Mouse (Mus musculus) layer of hippocampus, adult 6 months (tissue): Measurements from ENCODE around the gene Ikzf2. TPM values are rescaled to one million over a fixed set of nuclear protein-coding genes. Genes with fewer than 3 reads are reported as not detected.

Experiments
- long read RNA-seq, 2 experiments: library from polyadenylated mRNA; unstranded; transcript quantifications; one replicate each; pipeline ENCODE4 v2.0.0; 2019 to 2020
- polyA plus RNA-seq: library from polyadenylated mRNA; unstranded; fragments of <200 nt; fragmentation: Nextera tagmentation; gene quantifications from 2 replicates; pipeline ENCODE4 v1.2.3, GENCODE M21; 2021

Gene Ikzf2
- 0.55 and 0.65 TPM in 2 replicates for polyA plus RNA-seq
- long read RNA-seq, experiment 1, partial matches to known transcripts = 0 of 3 reads
- long read RNA-seq, experiment 1, other reads (novel, unspliced or antisense) = 3 of 3 reads
- long read RNA-seq, experiment 2, partial matches to known transcripts = 1 of 6 reads
- long read RNA-seq, experiment 2, other reads (novel, unspliced or antisense) = 4 of 6 reads

DNA sequence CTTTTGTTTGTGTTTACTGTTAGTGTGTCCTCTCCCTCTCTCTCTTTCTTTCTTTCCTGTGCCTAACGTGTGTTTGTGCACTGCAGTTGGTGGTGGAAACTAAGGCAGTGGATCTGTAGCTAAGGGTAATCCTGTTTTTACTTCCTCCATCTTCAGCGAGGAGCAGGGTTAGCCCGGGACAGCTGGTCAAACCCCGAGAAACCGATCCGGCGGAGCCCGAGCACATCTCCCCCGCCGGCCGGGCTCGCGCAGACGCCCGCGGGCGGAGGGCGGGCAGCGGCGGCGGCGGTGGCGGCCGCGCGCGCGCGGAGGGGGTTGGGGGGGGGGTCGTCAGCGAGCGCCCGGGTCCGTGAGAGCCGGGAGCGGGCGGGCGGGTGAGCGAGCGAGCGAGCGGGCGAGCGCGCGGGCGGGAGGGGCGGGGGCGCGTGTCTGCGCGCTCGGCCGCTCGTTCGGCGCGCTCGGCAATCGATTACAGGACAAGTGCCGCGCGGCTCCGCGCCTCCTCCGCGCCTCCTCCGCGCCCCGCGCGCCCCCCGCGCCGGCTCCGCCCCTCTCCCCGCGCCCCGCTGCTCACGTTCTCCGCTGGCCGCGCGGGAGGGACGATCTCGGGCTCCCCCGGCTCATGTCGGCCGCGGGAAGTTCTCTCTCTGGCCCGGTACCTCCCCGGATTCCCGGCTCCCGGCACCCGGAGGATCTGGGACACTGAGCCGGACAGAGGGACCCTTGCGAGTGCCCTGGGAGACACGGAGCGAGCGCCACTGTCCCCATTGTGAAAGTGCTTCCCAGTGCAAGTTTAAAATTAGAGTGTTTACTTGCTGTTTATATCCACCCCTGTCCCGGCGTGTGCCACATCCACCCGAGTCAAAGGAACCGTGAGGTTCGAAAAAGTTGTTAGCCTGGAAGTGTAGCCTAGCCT, at the start of gene Ikzf2:
Gene Ikzf2 (minus strand): TSS at position 170 of the 916 bp plus-strand sequence.

Other genes with a start within 250 kb of the Ikzf2 start
- gene Spag16, start 139.7 kb upstream of the Ikzf2 start, polyA plus RNA-seq = 2.0 and 3.5 TPM in 2 replicates